Mouse (Mus musculus) gastrocnemius, adult 2 months (tissue): ENCODE results near the gene 5730596B20Rik. TPM values are rescaled to one million over a fixed set of nuclear protein-coding genes. Genes with fewer than 3 reads are reported as not detected.

Source experiments
- DNase-seq: peaks from one replicate; pipeline ENCODE4 v3.0.0; 2022
- H3K27ac ChIP-seq: fragments of 200-600 bp; 2 replicates; pipeline ENCODE4 v1.8.1; 2022; ENCODE audit warnings: mild to moderate bottlenecking
- H3K4me3 ChIP-seq: fragments of 200-600 bp; 2 replicates; pipeline ENCODE4 v1.8.1; 2022; ENCODE audit warnings: mild to moderate bottlenecking, moderate library complexity
- CTCF ChIP-seq: fragments of 200-600 bp; IDR thresholded peaks from 2 replicates; pipeline ENCODE4 v1.8.1; 2022; ENCODE audit warnings: antibody characterized with exemption, mild to moderate bottlenecking, moderate library complexity
- intact Hi-C: fragments of 180-260 bp; cut with DNase I; formaldehyde crosslinking; loops from one replicate; pipeline ENCODE4 v1.15.1; 2025
- total RNA-seq, 2 experiments: library from RNA; stranded (reverse); gene quantifications; 2 replicates each; pipeline ENCODE4 v1.2.3; 2021

The 5730596B20Rik gene
- total RNA-seq, 2 experiments from 2014 or later, result 0.10 TPM; not detected in 1

DNA sequence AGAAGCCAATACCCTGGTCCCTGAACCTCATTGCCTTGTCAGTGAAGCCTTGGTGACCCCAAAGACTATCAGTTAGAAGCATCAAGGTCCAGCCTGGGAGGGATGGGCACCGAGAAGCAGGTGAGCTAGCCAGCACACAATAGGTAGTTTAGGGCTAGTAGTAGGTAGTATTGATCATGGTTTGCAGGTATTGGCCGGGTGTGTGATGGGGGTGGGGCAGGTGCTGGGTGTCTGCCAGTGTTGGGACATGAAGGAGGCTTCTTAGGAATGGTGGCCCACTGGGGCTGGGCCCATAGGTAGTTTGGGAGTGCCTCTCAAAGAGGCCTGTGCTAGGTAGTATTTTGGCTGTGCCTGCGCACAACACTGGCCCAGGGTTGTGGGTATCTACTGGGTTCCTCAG lies 37.8 kb downstream of the 5730596B20Rik start:
- Histone ChIP-seq H3K4me3 (no peak overlapping the region), H3K27ac (no peak overlapping the region)
- no peak for TF ChIP-seq CTCF
- intact Hi-C loops, result loop anchor here (5.0 kb wide), 1 partner anchor 833 kb away; no protein-coding TSS in a partner anchor
- peak; percentile 24 for DNase-seq

DNA sequence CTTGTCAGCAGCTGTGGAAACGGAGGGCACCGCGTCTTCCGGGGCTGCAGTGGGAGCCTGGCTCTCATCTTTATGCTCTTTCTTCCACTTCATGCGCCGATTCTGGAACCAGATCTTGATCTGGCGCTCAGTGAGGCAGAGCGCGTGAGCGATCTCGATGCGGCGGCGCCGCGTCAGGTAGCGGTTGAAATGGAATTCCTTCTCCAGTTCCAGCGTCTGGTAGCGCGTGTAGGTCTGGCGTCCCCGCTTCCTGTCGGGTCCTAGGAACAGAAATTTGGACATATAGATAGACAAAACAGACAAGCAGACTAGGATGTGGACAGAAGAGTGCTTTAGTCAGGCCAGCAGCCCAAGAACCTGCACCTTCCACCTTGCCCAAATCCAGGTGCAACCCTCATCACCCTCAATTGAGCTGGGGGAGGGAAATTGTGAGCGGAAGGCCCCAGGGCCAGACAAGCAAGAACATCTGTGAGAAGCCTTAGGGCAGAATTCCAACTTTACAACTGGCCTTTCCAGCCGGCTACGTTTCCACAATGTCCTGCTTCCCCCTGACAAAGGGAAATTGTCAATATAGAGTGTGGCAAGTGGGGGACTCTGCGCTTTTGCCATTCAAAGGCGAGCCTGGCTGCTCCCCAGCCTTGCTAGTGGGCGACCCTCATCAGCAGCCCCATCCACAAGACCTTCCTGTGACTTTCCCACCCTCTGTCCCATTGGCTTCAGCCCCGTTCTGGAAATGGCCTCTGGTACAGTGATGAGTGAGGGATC lies 38.7 kb downstream of the 5730596B20Rik start:
- intact Hi-C loops, result loop anchor here (5.0 kb wide), 1 partner anchor 834 kb away; no protein-coding TSS in a partner anchor
- TF ChIP-seq CTCF, result no peak
- H3K27ac ChIP-seq, result peak overlapping the region; percentile 91
- H3K4me3 ChIP-seq, result peak overlapping the region; percentile 78
- peak; percentile 16 for DNase-seq

- no peak for TF ChIP-seq CTCF
- Histone ChIP-seq H3K4me3 (peak overlapping the region; percentile 78), H3K27ac (peak overlapping the region; percentile 91)
- intact Hi-C loops, result loop anchor here (5.0 kb wide), 1 partner anchor 835 kb away; no protein-coding TSS in a partner anchor
- DNase-seq, result peak; percentile 74
These were observed 39.6 kb downstream of the 5730596B20Rik start for GRCm38 (mm10) chr6:52216691-52217458.

GRCm38 (mm10) chr6:52217459-52217768 lies 40.1 kb downstream of the 5730596B20Rik start:
- Histone ChIP-seq H3K27ac (peak overlapping the region; percentile 91), H3K4me3 (peak overlapping the region; percentile 78)
- intact Hi-C loops, result loop anchor here (5.0 kb wide), 1 partner anchor 835 kb away; no protein-coding TSS in a partner anchor
- DNase-seq, result peak; percentile 94
- TF ChIP-seq CTCF, result no peak

DNA sequence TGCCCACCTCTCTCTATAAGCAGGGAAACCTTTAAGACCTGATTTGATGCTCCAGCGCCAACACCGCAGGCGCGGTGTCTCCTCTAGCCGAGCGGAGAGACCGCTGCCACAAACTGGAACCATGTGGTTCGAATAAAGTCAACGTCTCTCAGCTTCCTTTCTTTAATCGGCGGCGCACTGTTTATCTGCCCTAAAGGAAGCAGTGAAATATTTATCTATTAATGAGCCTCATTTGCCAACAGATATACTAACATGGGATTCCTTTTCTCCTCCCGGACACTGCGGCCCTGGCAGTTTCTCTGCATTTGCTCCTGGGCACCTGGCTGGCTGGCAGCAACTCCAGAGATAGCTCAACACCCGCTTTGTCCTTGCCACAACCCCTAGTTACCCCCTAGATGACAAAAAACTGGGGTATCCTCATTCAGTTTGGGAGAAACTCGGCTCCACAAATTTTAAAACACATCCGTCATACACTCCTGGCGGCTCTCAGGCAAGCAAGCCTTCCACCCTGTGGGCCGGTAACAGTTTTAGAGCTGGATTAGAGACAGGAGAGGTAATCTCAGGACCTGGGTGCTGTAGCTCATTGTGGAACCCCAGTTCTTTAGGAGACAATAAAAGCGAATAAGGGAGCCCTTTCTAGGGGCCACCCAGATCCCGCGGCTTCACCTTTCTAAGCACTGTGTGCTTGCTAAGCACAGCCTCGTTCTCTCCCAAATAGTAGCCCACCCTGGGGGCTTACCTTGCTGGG lies 40.8 kb downstream of the 5730596B20Rik start:
- TF ChIP-seq CTCF, result no peak
- intact Hi-C loops, result loop anchor here (5.0 kb wide), 1 partner anchor 836 kb away; no protein-coding TSS in a partner anchor
- peak overlapping the region; percentile 78 for H3K4me3 ChIP-seq
- H3K27ac ChIP-seq, result peak overlapping the region; percentile 91
- no peak for DNase-seq

DNA sequence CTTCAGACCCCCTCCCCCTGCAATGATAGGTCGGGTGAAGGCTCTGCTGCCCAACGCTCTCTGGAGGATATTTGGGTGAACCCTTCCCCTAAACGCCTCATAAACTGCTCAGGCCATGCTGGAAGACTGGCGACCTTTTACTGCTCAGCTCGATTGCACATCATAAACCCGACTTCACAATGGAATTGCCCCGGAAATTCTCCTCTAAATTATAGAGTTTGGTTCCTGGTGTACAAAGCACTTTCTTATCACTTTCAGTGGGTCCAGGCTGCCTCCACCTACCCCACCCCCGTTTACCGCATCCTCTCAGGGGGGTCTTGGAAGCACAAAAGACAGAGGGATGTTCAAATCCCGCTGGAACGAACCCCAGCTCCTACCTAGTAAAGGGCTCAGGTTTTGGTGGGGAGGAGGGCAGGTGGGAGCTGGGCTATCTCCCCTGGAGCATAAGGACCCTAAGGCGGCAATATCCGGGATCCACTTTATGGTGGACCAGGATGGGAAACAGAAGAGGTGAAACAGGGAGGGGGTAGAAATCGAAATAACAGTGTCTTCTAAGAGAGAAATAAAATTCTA lies 41.4 kb downstream of the 5730596B20Rik start:
- H3K4me3 ChIP-seq, result no peak overlapping the region
- peak overlapping the region; percentile 93; the same call in 1 of the 2 replicates for H3K27ac ChIP-seq
- TF ChIP-seq CTCF, result no peak
- no peak for DNase-seq
- intact Hi-C loops, result loop anchor here (5.0 kb wide), 1 partner anchor 836 kb away; no protein-coding TSS in a partner anchor

- intact Hi-C loops, result loop anchor here (5.0 kb wide), 1 partner anchor 837 kb away; no protein-coding TSS in a partner anchor
These were observed 42.1 kb downstream of the 5730596B20Rik start for GRCm38 (mm10) chr6:52219234-52219942.

GRCm38 (mm10) chr6:52220003-52220864 lies 42.9 kb downstream of the 5730596B20Rik start:
- no peak for TF ChIP-seq CTCF
- no peak for DNase-seq
- Histone ChIP-seq H3K4me3 (peak overlapping the region; percentile 76), H3K27ac (peak overlapping the region; percentile 93)
- intact Hi-C loops, result loop anchor here (2.0 to 5.0 kb wide), 3 partner anchors 343 to 748 kb away; partner anchors contain the start of gene Cbx3

More at GRCm38 (mm10) chr6:52219234-52219942, 42.1 kb downstream of the 5730596B20Rik start:
- H3K27ac ChIP-seq, result peak overlapping the region; percentile 93
- DNase-seq, result no peak
- no peak for TF ChIP-seq CTCF
- peak overlapping the region; percentile 76 for H3K4me3 ChIP-seq

DNA sequence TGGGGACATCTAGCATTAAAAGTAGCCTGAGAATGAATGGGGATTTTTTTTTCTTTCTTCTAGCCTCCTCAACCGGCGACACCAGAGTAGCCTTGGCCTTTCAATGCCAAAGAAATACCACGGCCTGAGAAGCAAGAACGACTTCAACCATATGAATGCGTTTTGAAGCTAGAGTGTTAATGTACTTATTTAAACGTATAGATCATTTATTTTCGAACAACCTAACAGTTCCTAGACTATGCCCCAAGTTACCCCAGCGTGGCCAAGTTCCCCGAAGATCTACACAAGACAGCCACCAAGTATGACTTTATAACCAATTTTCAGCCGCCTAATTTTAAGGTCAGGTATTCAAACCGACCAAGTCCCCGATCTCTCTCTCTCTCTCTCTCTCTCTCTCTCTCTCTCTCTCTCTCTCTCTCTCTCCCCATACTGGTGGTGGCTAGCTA lies 43.6 kb downstream of the 5730596B20Rik start:
- intact Hi-C loops, result loop anchor here (2.0 to 5.0 kb wide), 3 partner anchors 344 to 749 kb away; partner anchors contain the start of gene Cbx3
- Histone ChIP-seq H3K4me3 (peak overlapping the region; percentile 76), H3K27ac (peak overlapping the region; percentile 93)
- DNase-seq, result no peak
- TF ChIP-seq CTCF, result no peak

- Histone ChIP-seq H3K27ac (peak within 1 kb of the TSS; percentile 93), H3K4me3 (peak within 1 kb of the TSS; percentile 76)
- no peak; the same call in 1 of the 2 replicates for TF ChIP-seq CTCF
- intact Hi-C loops, result loop anchor here (2.0 to 5.0 kb wide), 3 partner anchors 345 to 749 kb away; partner anchors contain the start of gene Cbx3
- peak; percentile 95 for DNase-seq
These were observed 44.2 kb downstream of the 5730596B20Rik start, which contains the start of gene Hoxa7 for GRCm38 (mm10) chr6:52221337-52221992. Gene Hoxa7, minus strand, starts transcription at chr6:52221854.
